Mouse (Mus musculus): ENCODE measurements around the gene Gucy2e.

The Gucy2e gene

DNA sequence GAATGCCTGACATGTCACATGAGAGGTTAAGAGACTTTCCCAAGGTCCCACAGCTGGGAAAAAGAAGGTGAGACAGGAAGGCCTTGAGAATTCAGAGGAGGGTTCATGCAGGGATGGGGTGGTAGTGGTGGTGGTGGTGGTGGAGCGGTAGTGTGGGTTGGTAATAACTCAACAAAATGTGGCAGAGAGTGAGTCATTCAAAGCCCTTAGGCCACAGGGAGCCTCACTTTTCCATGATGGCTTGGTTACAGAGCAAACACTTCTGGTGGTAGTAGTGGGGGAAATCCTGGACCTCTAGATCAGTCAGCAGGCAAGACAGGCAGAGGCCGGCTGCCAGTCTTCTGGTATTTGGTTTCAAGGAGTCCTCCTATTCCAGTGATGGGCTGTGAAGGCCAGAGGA lies 64.2 kb downstream of the Gucy2e start:
- no peak for DNase-seq (ENCODE audit: low spot score)

DNA sequence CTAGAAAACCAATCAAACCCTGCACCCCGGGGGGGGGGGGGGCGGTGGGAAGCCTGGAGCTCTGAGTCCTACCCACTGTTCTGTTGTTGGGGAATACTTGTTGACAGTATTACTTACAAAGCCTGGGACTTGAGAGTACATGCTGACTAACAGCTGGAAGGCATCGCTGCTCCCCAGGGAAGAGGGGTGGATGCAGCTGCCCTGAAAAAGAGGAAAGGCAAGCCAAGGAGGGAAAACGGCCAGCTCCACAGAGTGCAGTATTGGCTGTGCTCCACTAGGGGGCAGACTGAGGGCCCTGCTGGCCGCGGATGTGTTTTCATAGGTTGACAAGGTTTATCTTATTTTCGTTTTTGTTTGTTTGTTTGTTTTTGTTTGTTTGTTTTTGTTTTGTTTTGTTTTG lies 65.2 kb downstream of the Gucy2e start:
- peak; percentile 41 for DNase-seq (ENCODE audit: low spot score)

DNA sequence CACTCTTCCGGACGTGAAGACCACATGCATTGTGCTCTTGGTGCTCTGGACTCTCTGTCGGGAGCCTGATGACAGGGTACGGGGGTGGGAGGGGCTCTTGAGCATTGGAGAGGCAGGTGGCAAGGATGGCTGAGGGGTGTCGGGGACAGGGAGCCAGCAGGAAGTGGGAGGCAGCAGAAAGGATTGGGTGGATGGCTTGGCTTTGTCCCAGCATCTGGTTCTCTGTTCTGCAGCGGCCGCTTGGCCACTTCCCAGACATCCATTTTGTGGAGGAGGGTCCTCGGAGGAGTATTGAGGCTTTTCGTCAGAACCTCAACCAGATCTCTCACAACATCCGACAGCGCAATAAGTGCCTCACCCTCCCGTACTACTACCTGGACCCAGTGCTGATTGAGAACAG lies 67.5 kb downstream of the Gucy2e start:
- no peak for DNase-seq (ENCODE audit: low spot score)

Measured in ovary, adult 18-20 months (tissue).